Mouse (Mus musculus): ENCODE data around the gene Dmrtb1. TPM values are rescaled to one million over a fixed set of nuclear protein-coding genes. Genes with fewer than 3 reads are reported as not detected.

Dmrtb1 gene
- total RNA-seq, 1 experiment: 1.7 TPM

- in situ Hi-C loops (cut with MboI; ENCODE audit: low sequenced_read_pairs in 2 of 2, unreplicated experiment in 2 of 2): no loop called here
- H3K27ac ChIP-seq (ENCODE audit: insufficient read depth, low read depth, low read length, poor library complexity, severe bottlenecking): no peak overlapping the region
- DNase-seq (ENCODE audit: low read depth, low spot score): no peak
Measured at GRCm38 (mm10) chr4:107719161-107719560, 35.1 kb upstream of the Dmrtb1 start.

GRCm38 (mm10) chr4:107718720-107719119, 34.7 kb upstream of the Dmrtb1 start:
- no peaks in the 10 kb centered on the region for H3K4me1 ChIP-seq (ENCODE audit: control insufficient read depth in 2 of 2, insufficient read depth in 2 of 2, low read length in 2 of 2, poor library complexity in 1 of 2)
- DNase-seq (ENCODE audit: low read depth, low spot score): no peak
- in situ Hi-C loops (cut with MboI; ENCODE audit: low sequenced_read_pairs in 2 of 2, unreplicated experiment in 2 of 2): no loop called here
- no peaks in the 10 kb centered on the region for H3K36me3 ChIP-seq (ENCODE audit: control insufficient read depth, insufficient read depth, low read length, poor library complexity, severe bottlenecking)
- no peak overlapping the region for H3K9ac ChIP-seq (ENCODE audit: insufficient read depth, low read depth, low read length, poor library complexity, severe bottlenecking)
- H3K4me3 ChIP-seq (ENCODE audit: insufficient read depth in 1 of 2, low read depth in 1 of 2, low read length in 2 of 2, poor library complexity in 1 of 2, severe bottlenecking in 1 of 2): no peak overlapping the region
- TF ChIP-seq HCFC1 (IDR thresholded peaks at IDR 0.05; ENCODE audit: borderline replicate concordance, insufficient read depth, low read length): no peak
- TF ChIP-seq CHD2 (IDR thresholded peaks at IDR 0.05; ENCODE audit: low read depth, low read length): no peak
- no peak for TF ChIP-seq ZNF384 (IDR thresholded peaks at IDR 0.05; ENCODE audit: low read depth, low read length)
- no peak for TF ChIP-seq ZC3H11A (IDR thresholded peaks at IDR 0.05; ENCODE audit: borderline replicate concordance, low read depth, low read length)
- TF ChIP-seq MAFK (IDR thresholded peaks at IDR 0.05; ENCODE audit: insufficient read depth, low read depth, low read length): no peak
- H3K9me3 ChIP-seq (ENCODE audit: control insufficient read depth, insufficient read depth, low read depth, low read length): no peaks in the 10 kb centered on the region
- H3K27ac ChIP-seq (ENCODE audit: insufficient read depth, low read depth, low read length, poor library complexity, severe bottlenecking): no peak overlapping the region

More at GRCm38 (mm10) chr4:107719161-107719560, 35.1 kb upstream of the Dmrtb1 start:
- Histone ChIP-seq H3K4me1 (ENCODE audit: control insufficient read depth in 2 of 2, insufficient read depth in 2 of 2, low read length in 2 of 2, poor library complexity in 1 of 2) (no peaks in the 10 kb centered on the region), H3K4me3 (ENCODE audit: insufficient read depth in 1 of 2, low read depth in 1 of 2, low read length in 2 of 2, poor library complexity in 1 of 2, severe bottlenecking in 1 of 2) (no peak overlapping the region), H3K36me3 (ENCODE audit: control insufficient read depth, insufficient read depth, low read length, poor library complexity, severe bottlenecking) (no peaks in the 10 kb centered on the region), H3K9ac (ENCODE audit: insufficient read depth, low read depth, low read length, poor library complexity, severe bottlenecking) (no peak overlapping the region), H3K9me3 (ENCODE audit: control insufficient read depth, insufficient read depth, low read depth, low read length) (no peaks in the 10 kb centered on the region)
- TF ChIP-seq ZC3H11A (IDR thresholded peaks at IDR 0.05; ENCODE audit: borderline replicate concordance, low read depth, low read length) (no peak), HCFC1 (IDR thresholded peaks at IDR 0.05; ENCODE audit: borderline replicate concordance, insufficient read depth, low read length) (no peak), ZNF384 (IDR thresholded peaks at IDR 0.05; ENCODE audit: low read depth, low read length) (no peak), MAFK (IDR thresholded peaks at IDR 0.05; ENCODE audit: insufficient read depth, low read depth, low read length) (no peak), CHD2 (IDR thresholded peaks at IDR 0.05; ENCODE audit: low read depth, low read length) (no peak)

- no peaks in the 10 kb centered on the region for H3K36me3 ChIP-seq (ENCODE audit: control insufficient read depth, insufficient read depth, low read length, poor library complexity, severe bottlenecking)
- DNase-seq (ENCODE audit: low read depth, low spot score): no peak
- TF ChIP-seq ZNF384 (IDR thresholded peaks at IDR 0.05; ENCODE audit: low read depth, low read length) (no peak), HCFC1 (IDR thresholded peaks at IDR 0.05; ENCODE audit: borderline replicate concordance, insufficient read depth, low read length) (no peak), ZC3H11A (IDR thresholded peaks at IDR 0.05; ENCODE audit: borderline replicate concordance, low read depth, low read length) (no peak), CHD2 (IDR thresholded peaks at IDR 0.05; ENCODE audit: low read depth, low read length) (no peak)
- no peaks in the 10 kb centered on the region for H3K4me1 ChIP-seq (ENCODE audit: control insufficient read depth in 2 of 2, insufficient read depth in 2 of 2, low read length in 2 of 2, poor library complexity in 1 of 2)
- H3K9me3 ChIP-seq (ENCODE audit: control insufficient read depth, insufficient read depth, low read depth, low read length): no peaks in the 10 kb centered on the region
- no peak overlapping the region for H3K4me3 ChIP-seq (ENCODE audit: insufficient read depth in 1 of 2, low read depth in 1 of 2, low read length in 2 of 2, poor library complexity in 1 of 2, severe bottlenecking in 1 of 2)
- H3K9ac ChIP-seq (ENCODE audit: insufficient read depth, low read depth, low read length, poor library complexity, severe bottlenecking): no peak overlapping the region
- in situ Hi-C loops (cut with MboI; ENCODE audit: low sequenced_read_pairs in 2 of 2, unreplicated experiment in 2 of 2): no loop called here
- no peak overlapping the region for H3K27ac ChIP-seq (ENCODE audit: insufficient read depth, low read depth, low read length, poor library complexity, severe bottlenecking)
Measured at GRCm38 (mm10) chr4:107717718-107718313, 33.8 kb upstream of the Dmrtb1 start.

GRCm38 (mm10) chr4:107716754-107717299, 32.8 kb upstream of the Dmrtb1 start:
- Histone ChIP-seq H3K9ac (ENCODE audit: insufficient read depth, low read depth, low read length, poor library complexity, severe bottlenecking) (no peak overlapping the region), H3K4me3 (ENCODE audit: insufficient read depth in 1 of 2, low read depth in 1 of 2, low read length in 2 of 2, poor library complexity in 1 of 2, severe bottlenecking in 1 of 2) (no peak overlapping the region), H3K9me3 (ENCODE audit: control insufficient read depth, insufficient read depth, low read depth, low read length) (no peaks in the 10 kb centered on the region), H3K4me1 (ENCODE audit: control insufficient read depth in 2 of 2, insufficient read depth in 2 of 2, low read length in 2 of 2, poor library complexity in 1 of 2) (no peaks in the 10 kb centered on the region), H3K27ac (ENCODE audit: insufficient read depth, low read depth, low read length, poor library complexity, severe bottlenecking) (no peak overlapping the region), H3K36me3 (ENCODE audit: control insufficient read depth, insufficient read depth, low read length, poor library complexity, severe bottlenecking) (no peaks in the 10 kb centered on the region)
- no peak for DNase-seq (ENCODE audit: low read depth, low spot score)
- TF ChIP-seq MAFK (IDR thresholded peaks at IDR 0.05; ENCODE audit: insufficient read depth, low read depth, low read length): no peak
- no peak for TF ChIP-seq CHD2 (IDR thresholded peaks at IDR 0.05; ENCODE audit: low read depth, low read length)
- TF ChIP-seq HCFC1 (IDR thresholded peaks at IDR 0.05; ENCODE audit: borderline replicate concordance, insufficient read depth, low read length): no peak
- no peak for TF ChIP-seq ZC3H11A (IDR thresholded peaks at IDR 0.05; ENCODE audit: borderline replicate concordance, low read depth, low read length)
- no peak for TF ChIP-seq ZNF384 (IDR thresholded peaks at IDR 0.05; ENCODE audit: low read depth, low read length)
- in situ Hi-C loops (cut with MboI; ENCODE audit: low sequenced_read_pairs in 2 of 2, unreplicated experiment in 2 of 2): no loop called here

Measured in ES-E14 (cell line).